Mouse (Mus musculus): ENCODE results near the gene Clock.

- TF ChIP-seq POLR2A (IDR thresholded peaks at IDR 0.05; ENCODE audit: borderline replicate concordance, insufficient read depth, low read length) = no peak
- no peak for TF ChIP-seq CTCF (IDR thresholded peaks at IDR 0.05; ENCODE audit: borderline replicate concordance, insufficient read depth, low read depth, low read length)
These were observed 58.1 kb downstream of the Clock start for GRCm38 (mm10) chr5:76246539-76246938.
